Mouse (Mus musculus): ENCODE measurements around the gene Nrip1. TPM values are rescaled to one million over a fixed set of nuclear protein-coding genes. Genes with fewer than 3 reads are reported as not detected.
A peak's percentile ranks its signal among the peaks of the same experiment; 100 is the strongest.

Nrip1 gene
- total RNA-seq, 2 experiments from 2014 or later, result 12.2 to 21.6 TPM

GRCm38 (mm10) chr16:76372045-76372940 is 1.3 kb downstream of the Nrip1 start:
- ATAC-seq (ENCODE audit: poor library complexity, severe bottlenecking), result peak; percentile 39

GRCm38 (mm10) chr16:76371614-76371917 is 2.1 kb downstream of the Nrip1 start:
- ATAC-seq (ENCODE audit: poor library complexity, severe bottlenecking), result no peak

- ATAC-seq (ENCODE audit: poor library complexity, severe bottlenecking), result no peak
Observed at GRCm38 (mm10) chr16:76370716-76371613, 2.7 kb downstream of the Nrip1 start.

- 0 out of 2 replicates have a peak, but pooled peaks have one; percentile 12 for ATAC-seq (ENCODE audit: poor library complexity, severe bottlenecking)
Observed at GRCm38 (mm10) chr16:76370041-76370715, 3.4 kb downstream of the Nrip1 start.

GRCm38 (mm10) chr16:76369236-76369635 is 4.4 kb downstream of the Nrip1 start:
- no peak for ATAC-seq (ENCODE audit: poor library complexity, severe bottlenecking)

- ATAC-seq (ENCODE audit: poor library complexity, severe bottlenecking), result no peak
Observed at GRCm38 (mm10) chr16:76367261-76367908, 6.2 kb downstream of the Nrip1 start.

- ATAC-seq (ENCODE audit: poor library complexity, severe bottlenecking), result peak; percentile 47
Observed at GRCm38 (mm10) chr16:76365790-76366406, 7.7 kb downstream of the Nrip1 start.

- no peak for ATAC-seq (ENCODE audit: poor library complexity, severe bottlenecking)
Observed at GRCm38 (mm10) chr16:76365237-76365636, 8.4 kb downstream of the Nrip1 start.

GRCm38 (mm10) chr16:76363641-76364040 is 10.0 kb downstream of the Nrip1 start:
- peak; percentile 56 for ATAC-seq (ENCODE audit: poor library complexity, severe bottlenecking)

- ATAC-seq (ENCODE audit: poor library complexity, severe bottlenecking), result peak; percentile 71
Observed at GRCm38 (mm10) chr16:76362982-76363381, 10.6 kb downstream of the Nrip1 start.

GRCm38 (mm10) chr16:76360441-76360840 is 13.2 kb downstream of the Nrip1 start:
- no peak for ATAC-seq (ENCODE audit: poor library complexity, severe bottlenecking)

- ATAC-seq (ENCODE audit: poor library complexity, severe bottlenecking), result no peak
Observed at GRCm38 (mm10) chr16:76358757-76359156, 14.9 kb downstream of the Nrip1 start.

GRCm38 (mm10) chr16:76358128-76358748 is 15.4 kb downstream of the Nrip1 start:
- ATAC-seq (ENCODE audit: poor library complexity, severe bottlenecking), result no peak

GRCm38 (mm10) chr16:76357155-76357554 is 16.5 kb downstream of the Nrip1 start:
- no peak for ATAC-seq (ENCODE audit: poor library complexity, severe bottlenecking)

- ATAC-seq (ENCODE audit: poor library complexity, severe bottlenecking), result peak; percentile 69
Observed at GRCm38 (mm10) chr16:76355947-76356550, 17.6 kb downstream of the Nrip1 start.

GRCm38 (mm10) chr16:76355267-76355666 is 18.4 kb downstream of the Nrip1 start:
- no peak for ATAC-seq (ENCODE audit: poor library complexity, severe bottlenecking)

GRCm38 (mm10) chr16:76354841-76355240 is 18.8 kb downstream of the Nrip1 start:
- 0 out of 2 replicates have a peak, but pooled peaks have one; percentile 20 for ATAC-seq (ENCODE audit: poor library complexity, severe bottlenecking)

- ATAC-seq (ENCODE audit: poor library complexity, severe bottlenecking), result no peak
Observed at GRCm38 (mm10) chr16:76354289-76354688, 19.3 kb downstream of the Nrip1 start.

GRCm38 (mm10) chr16:76350922-76351321 is 22.7 kb downstream of the Nrip1 start:
- ATAC-seq (ENCODE audit: poor library complexity, severe bottlenecking), result no peak
